Mouse (Mus musculus): Measurements from ENCODE around the gene Kansl1l.
A peak's percentile ranks its signal among the peaks of the same experiment; 100 is the strongest.

The Kansl1l gene

DNA sequence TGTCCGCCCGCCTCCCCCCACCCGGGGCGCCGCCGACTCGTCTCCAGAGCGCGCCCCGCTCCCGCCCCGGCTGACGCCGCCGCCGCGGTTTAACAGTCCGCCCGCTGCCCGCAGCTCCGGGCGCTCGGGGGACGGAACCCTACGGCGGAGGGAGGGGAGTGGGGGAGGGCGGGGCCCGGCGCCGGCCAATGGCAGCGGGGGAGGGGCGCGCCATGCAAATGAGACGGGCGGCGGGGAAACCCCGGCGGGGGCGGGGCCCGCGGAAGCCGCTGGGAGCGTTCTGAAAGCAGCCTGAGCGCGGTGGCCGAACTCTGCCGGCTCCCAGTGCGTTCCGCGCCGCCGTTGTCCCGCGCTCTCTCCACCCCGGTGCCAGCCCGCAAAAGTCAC, at the start of gene Kansl1l:
TSS of gene Kansl1l (minus strand) at position 110 of the 387 bp plus-strand sequence.
- Histone ChIP-seq H3K27me3 (ENCODE audit: control insufficient read depth, insufficient read depth, low read length, poor library complexity, severe bottlenecking) (no peaks in the 10 kb centered on the region), H3K36me3 (ENCODE audit: control insufficient read depth, insufficient read depth, low read length, poor library complexity, severe bottlenecking) (no peaks in the 10 kb centered on the region)
- peak; percentile 95 for DNase-seq (ENCODE audit: low read depth, low spot score)

DNA sequence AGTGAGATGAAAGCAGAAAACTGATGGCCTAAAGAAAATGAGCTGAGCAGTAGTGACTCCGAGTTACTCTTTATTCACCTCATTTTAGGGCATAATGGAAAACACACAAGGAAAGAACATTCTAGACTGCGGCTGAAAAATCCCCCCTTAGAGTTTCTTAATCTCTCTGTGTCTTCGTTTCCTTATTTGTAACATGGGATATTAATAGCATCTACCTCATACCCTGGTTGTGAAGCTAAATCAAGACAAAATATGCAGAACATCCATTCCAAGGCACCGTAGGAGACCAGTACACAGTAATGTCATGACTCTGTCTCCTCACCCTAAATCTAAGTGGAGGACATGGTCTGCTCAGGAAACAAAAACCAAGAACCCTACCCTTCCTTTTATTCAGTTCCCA, 48.3 kb upstream of the Kansl1l start:
- Histone ChIP-seq H3K27me3 (ENCODE audit: control insufficient read depth, insufficient read depth, low read length, poor library complexity, severe bottlenecking) (no peaks in the 10 kb centered on the region), H3K36me3 (ENCODE audit: control insufficient read depth, insufficient read depth, low read length, poor library complexity, severe bottlenecking) (no peaks in the 10 kb centered on the region)
- peak; percentile 31 for DNase-seq (ENCODE audit: low read depth, low spot score)

DNA sequence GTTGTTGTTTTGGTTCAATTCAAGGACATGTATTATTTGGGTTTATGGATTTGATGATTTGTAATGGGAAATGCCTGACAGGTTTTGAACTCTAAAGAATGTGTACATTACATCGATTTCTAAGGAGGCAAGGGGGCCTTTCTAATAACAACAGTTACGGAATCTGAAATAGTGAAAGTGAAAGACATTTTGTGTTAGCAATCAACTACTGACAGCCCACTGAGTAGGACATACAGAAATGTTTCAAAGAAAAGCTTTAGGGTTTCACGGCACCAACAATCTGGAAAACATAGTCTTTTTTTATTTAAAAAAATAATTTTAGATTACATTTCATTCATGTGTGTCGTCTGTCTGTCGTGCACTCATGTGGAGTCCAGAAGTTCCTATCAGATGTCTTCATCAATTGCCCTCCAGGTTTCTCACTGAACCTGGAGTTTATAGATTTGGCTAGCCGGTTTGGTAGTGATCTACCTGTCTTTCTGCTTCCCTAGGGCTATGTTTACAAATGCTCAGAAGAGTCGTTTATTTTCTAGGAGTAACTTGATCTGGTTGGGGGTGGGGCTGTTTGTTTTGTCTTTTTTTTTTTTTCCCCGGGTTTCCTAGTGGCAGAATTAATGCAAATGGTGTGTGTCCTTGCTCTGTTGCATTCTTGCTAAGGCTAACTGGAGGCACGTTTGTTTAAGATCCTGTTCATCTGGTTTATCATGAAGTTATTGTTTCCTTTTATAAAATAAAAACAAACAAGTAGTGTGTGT, 46.6 kb upstream of the Kansl1l start:
- DNase-seq (ENCODE audit: low read depth, low spot score), result peak; percentile 25
- Histone ChIP-seq H3K27me3 (ENCODE audit: control insufficient read depth, insufficient read depth, low read length, poor library complexity, severe bottlenecking) (no peaks in the 10 kb centered on the region), H3K36me3 (ENCODE audit: control insufficient read depth, insufficient read depth, low read length, poor library complexity, severe bottlenecking) (no peaks in the 10 kb centered on the region)

DNA sequence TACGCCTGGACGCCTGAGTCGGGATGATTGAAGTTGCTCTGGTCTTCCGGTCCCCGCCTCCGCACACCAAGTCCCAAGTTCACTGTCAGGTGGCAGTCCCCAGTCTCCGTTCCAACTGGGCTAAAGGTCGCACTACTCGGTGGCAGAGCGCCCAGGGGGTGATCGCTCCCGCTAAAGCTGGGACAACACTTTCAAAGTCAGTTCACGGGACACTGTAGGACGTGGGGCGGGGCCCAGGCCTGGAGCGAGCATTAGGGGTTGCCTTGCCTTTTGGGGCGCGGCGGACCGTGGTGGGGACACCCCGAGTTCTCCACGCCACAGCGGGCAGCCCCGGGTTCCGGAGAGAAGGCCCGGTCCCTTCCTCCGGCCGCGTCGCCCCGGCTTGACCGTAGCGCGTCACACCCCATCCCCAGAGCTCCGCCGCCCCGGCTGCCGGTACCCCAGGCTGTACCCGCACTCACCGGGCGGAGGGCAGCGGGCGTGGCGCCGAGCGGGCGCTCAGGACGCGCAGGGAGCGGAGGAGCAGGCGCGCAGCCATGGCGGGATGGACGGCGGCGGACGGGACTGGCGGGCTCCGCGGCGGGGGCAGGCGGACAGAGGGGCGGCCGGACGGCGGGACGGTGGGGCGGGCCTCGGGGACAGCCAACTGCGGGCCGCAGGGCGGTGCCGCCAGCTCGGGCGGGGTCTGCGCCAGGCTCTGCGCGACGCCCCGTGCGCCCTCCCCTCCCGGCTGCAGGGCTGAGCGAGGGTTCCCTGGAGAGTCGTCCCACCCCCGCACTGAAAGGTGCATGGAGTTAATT, 45.5 kb upstream of the Kansl1l start, which contains the start of gene Acadl:
TSS of gene Acadl (minus strand) at position 566 of the 800 bp plus-strand sequence.
- Histone ChIP-seq H3K27me3 (ENCODE audit: control insufficient read depth, insufficient read depth, low read length, poor library complexity, severe bottlenecking) (no peaks in the 10 kb centered on the region), H3K36me3 (ENCODE audit: control insufficient read depth, insufficient read depth, low read length, poor library complexity, severe bottlenecking) (peaks cover under 1% of the 10 kb centered on the region; the same call in 1 of the 2 replicates)
- DNase-seq (ENCODE audit: low read depth, low spot score), result peak; percentile 69

DNA sequence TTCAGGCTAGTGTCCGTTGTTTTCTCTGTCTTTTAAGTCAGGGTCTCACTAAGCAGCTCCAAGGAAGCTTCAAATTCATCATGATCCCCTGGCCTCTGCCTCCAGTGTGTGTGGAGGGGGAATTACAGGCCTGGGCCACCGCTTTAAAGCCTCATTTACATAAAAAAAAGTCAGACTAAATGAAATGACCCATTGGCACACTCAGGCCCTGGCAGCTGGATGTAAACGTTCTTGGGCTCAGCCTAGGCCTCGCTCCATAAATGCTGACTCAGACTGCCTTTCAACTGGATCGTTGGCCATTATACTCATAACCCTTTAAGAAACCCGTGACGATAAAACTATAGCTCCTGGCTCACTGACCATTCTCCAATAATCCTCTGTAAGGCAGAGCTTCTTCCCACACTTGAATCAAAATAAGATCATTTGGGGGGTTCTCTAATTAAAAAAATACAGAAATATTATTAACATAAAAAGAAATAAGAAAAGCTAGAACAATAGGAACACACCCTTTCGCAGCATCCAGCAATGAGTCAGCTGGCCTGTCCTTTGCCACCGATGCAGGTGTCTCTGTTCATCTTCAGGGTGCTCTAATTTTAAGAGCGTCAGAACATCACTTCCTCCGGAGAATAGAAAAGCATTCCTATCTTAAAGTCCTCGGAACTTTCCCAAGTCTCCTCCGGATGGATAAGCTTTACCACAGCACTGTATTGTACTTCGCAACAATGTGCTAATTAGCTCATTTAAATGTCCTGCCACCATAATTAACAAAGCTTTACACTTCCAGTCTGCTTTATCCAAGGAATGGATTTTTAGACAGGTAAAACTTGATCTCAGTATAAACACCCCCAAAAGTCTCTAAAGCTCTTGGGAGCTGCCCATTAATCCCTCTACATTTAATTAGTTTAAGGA, 44.7 kb upstream of the Kansl1l start:
- no peaks in the 10 kb centered on the region for H3K27me3 ChIP-seq (ENCODE audit: control insufficient read depth, insufficient read depth, low read length, poor library complexity, severe bottlenecking)
- DNase-seq (ENCODE audit: low read depth, low spot score), result no peak
- peaks cover 2% of the 10 kb centered on the region; the same call in 1 of the 2 replicates for H3K36me3 ChIP-seq (ENCODE audit: control insufficient read depth, insufficient read depth, low read length, poor library complexity, severe bottlenecking)

DNA sequence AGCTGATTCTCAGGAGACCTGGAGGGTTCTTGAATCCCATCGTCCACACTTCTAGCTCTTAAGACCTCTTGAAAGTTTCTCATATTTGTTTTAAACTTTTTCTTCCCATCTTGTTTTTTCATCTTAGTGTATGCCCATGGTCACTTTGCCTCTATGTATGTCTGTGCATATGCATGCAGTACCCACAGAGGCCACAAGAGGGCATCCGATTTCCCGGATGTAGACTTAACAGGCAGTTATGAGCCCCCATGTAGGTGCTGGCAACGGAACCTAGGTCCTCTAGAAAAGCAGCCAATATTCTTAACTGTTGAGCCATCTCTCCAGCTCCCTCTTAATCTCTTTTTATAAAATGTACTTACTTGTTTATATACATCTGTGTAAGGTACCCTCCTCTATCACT, 30.1 kb upstream of the Kansl1l start:
- DNase-seq (ENCODE audit: low read depth, low spot score), result peak; percentile 63
- peaks cover 17% of the 10 kb centered on the region for H3K36me3 ChIP-seq (ENCODE audit: control insufficient read depth, insufficient read depth, low read length, poor library complexity, severe bottlenecking)
- no peaks in the 10 kb centered on the region for H3K27me3 ChIP-seq (ENCODE audit: control insufficient read depth, insufficient read depth, low read length, poor library complexity, severe bottlenecking)

DNA sequence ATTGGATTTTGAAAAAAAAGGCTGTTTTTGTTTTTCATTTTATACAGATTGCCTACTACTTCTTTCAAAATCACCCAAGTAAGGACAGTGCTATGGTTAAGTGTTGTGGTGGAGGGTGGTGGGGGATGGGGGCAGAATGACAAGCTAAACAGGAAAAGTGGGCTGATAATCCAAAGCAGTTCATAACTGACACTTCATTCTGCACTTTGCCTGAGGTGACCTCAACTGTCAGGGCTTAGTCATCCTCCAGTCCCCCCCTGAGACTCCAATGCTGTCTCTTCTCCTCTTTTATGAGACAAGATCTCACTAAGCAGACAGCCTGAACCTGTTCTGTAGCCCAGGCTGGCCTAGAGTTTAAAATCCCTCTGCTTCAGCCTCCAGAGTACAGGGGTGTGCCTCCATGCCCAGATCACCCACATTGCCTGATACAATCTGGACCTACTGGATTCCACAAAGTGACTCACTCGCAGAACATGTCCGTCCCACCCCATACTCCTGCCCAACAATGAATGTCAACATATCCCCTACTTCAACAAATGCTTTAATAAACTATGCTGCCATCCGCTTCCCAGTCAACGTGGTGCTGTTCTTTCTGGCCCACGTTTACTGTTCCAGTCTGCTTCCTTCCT, 28.4 kb upstream of the Kansl1l start:
- no peak for DNase-seq (ENCODE audit: low read depth, low spot score)

DNA sequence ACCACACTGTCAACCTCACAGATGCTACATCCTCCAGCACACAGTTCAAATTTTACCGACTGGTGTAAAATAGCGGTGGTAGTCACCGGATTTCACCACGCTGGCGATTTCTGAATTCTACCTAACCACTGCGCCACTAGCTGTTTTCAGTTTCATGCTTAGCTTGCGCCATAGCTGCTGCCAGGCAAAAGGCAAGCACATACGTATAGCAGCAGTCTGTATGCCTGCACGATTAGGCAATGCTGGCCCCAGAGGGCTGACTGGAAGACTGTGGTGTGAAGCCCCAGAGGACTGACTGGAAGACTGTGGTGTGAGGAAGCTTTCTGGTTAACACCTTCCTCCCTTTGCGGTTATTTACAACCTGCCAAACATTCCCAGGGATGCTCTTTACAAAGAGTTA, 24.6 kb upstream of the Kansl1l start:
- DNase-seq (ENCODE audit: low read depth, low spot score), result no peak
- Histone ChIP-seq H3K27me3 (ENCODE audit: control insufficient read depth, insufficient read depth, low read length, poor library complexity, severe bottlenecking) (no peaks in the 10 kb centered on the region), H3K36me3 (ENCODE audit: control insufficient read depth, insufficient read depth, low read length, poor library complexity, severe bottlenecking) (peaks cover 14% of the 10 kb centered on the region)

More for the DNA sequence above, 28.4 kb upstream of the Kansl1l start:
- Histone ChIP-seq H3K36me3 (ENCODE audit: control insufficient read depth, insufficient read depth, low read length, poor library complexity, severe bottlenecking) (peaks cover 14% of the 10 kb centered on the region), H3K27me3 (ENCODE audit: control insufficient read depth, insufficient read depth, low read length, poor library complexity, severe bottlenecking) (no peaks in the 10 kb centered on the region)

DNA sequence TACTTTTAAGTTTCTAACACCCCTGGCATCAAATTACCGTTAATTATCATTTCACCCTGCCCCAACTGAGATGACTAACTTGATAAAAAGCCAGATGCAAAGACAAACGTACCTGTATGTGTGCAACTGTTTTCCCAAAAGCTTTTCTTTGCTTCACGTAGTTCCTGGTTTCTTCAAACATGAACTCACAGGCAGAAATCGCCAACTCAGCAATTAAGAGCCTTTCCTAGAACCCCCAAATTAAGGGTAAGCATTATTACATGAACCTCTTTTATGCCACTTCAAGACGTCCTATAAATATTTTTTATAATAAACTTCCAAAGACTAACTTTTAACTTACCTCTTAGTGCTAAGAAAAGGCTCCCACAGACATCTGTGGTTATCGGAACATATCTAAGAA, 24.1 kb upstream of the Kansl1l start:
- Histone ChIP-seq H3K27me3 (ENCODE audit: control insufficient read depth, insufficient read depth, low read length, poor library complexity, severe bottlenecking) (no peaks in the 10 kb centered on the region), H3K36me3 (ENCODE audit: control insufficient read depth, insufficient read depth, low read length, poor library complexity, severe bottlenecking) (peaks cover 13% of the 10 kb centered on the region)
- DNase-seq (ENCODE audit: low read depth, low spot score), result no peak

DNA sequence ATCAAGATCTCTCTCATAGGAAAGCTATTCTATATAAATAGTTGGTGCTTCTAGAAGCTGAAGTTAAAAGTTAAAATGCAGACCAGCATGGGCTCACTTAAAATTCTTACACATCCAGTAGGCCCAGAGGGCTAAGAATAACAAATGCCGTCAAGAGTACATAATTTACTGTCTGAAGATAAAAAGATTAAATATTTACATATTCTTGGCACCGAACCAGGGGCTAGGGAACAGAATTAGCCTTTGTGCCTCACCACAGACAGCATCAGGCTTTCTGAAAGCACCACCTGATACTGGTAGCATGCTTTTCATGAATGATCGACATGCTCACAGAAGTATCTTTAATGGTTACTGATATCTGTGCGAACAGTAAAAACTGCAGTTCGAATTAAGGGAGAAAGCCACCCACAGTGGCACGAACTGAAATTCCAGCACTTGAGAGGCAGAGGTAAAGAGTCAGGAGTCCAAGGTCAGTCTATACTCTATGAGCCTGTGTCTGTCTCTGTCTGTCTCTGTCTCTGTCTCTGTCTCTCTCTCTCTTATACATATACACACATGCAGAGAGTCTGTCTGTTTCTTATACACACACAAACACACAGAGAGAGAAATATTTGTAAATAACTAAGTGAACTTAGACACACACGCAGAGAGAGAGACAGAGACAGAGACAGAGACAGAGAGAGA, 22.5 kb upstream of the Kansl1l start:
- no peak for DNase-seq (ENCODE audit: low read depth, low spot score)
- H3K36me3 ChIP-seq (ENCODE audit: control insufficient read depth, insufficient read depth, low read length, poor library complexity, severe bottlenecking), result peaks cover 3% of the 10 kb centered on the region
- no peaks in the 10 kb centered on the region for H3K27me3 ChIP-seq (ENCODE audit: control insufficient read depth, insufficient read depth, low read length, poor library complexity, severe bottlenecking)

DNA sequence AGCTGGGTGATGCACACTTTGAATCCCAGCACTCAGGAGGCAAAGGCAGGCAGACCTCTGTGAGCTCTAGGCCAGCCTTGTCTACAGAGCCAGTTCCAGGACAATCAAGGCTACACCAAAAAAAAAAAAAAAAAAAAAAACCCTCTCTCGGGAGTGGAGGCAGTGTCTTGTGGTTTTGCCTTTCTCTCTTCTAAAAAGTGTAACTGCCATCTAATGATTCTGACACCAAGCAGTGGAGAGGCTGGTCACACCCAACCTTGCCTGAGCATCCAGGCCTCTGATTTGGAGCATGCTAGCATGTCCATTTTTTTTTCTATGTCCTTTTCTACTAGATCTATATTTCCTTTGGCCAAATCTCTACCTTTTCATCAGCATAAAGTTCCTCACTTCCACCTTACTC, 21.8 kb upstream of the Kansl1l start:
- Histone ChIP-seq H3K36me3 (ENCODE audit: control insufficient read depth, insufficient read depth, low read length, poor library complexity, severe bottlenecking) (peaks cover 2% of the 10 kb centered on the region), H3K27me3 (ENCODE audit: control insufficient read depth, insufficient read depth, low read length, poor library complexity, severe bottlenecking) (no peaks in the 10 kb centered on the region)
- no peak for DNase-seq (ENCODE audit: low read depth, low spot score)

DNA sequence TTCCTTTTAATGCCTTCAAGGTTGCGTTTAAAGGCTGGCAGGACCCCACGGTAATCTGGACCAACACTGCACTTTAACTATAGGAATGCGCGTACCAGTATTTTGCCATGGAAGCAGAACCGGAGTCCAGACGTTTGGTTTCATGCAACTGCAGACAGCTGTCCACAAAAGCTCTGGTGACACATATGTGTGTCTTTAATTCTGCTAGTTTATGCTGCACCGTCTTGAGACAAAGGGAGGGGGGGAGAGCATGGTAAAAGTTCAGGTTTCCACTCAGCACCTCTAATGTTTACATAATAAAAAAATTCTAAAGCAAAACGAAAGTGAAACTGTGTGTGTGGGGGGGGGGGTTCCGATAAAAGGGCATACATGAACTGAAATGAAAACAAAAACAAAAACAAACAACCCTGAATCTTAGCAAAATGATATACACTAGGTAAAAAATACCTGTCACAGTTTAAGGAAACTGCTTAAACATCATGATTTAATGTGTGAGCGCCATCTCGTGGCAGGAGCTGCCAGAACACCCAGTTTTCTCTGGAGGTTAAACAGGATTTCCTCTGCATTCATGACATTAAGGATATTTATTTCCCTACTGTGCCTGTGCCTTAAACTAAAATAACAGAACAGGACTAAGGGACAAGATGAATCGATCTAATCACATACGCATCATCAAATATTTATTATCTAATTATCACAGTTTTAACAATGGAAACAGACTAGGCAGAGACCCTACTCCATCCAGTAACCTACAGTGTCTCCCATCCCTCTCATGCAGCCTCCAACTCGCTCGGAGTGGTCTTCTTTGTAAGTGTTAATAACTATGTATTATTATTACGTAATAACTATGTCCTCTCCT, 21.1 kb upstream of the Kansl1l start:
- peaks cover 2% of the 10 kb centered on the region for H3K36me3 ChIP-seq (ENCODE audit: control insufficient read depth, insufficient read depth, low read length, poor library complexity, severe bottlenecking)
- peak; percentile 84 for DNase-seq (ENCODE audit: low read depth, low spot score)
- H3K27me3 ChIP-seq (ENCODE audit: control insufficient read depth, insufficient read depth, low read length, poor library complexity, severe bottlenecking), result no peaks in the 10 kb centered on the region

DNA sequence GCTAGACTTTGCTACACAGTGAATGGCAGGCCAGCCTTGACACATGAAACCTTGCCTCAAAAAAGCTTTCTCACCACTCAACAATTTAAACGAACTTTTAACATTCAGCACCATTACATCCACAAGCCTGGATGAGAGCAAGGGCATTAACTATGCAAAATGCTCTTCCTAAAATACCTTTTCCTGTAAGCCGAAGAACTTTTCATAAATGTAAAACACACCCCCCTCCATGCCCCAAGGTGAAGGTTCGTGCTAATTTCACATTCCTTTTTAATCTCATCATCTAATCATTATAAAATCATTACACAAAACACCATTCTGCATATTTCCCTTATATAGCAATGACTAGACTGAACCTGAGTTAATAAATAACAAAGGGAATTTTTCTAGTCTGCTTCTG, 19.8 kb upstream of the Kansl1l start:
- Histone ChIP-seq H3K36me3 (ENCODE audit: control insufficient read depth, insufficient read depth, low read length, poor library complexity, severe bottlenecking) (peaks cover 2% of the 10 kb centered on the region), H3K27me3 (ENCODE audit: control insufficient read depth, insufficient read depth, low read length, poor library complexity, severe bottlenecking) (no peaks in the 10 kb centered on the region)
- no peak for DNase-seq (ENCODE audit: low read depth, low spot score)
